Mouse (Mus musculus) mesoderm, embryonic 11.5 days (tissue): ENCODE measurements around the gene Loxl3.

Experiments
- DNase-seq: peaks from one replicate; pipeline ENCODE4 v3.0.0-alpha.2; 2012; ENCODE audit warnings: low read depth, low spot score

Loxl3 gene

GRCm38 (mm10) chr6:83086121-83087035 lies 52.4 kb downstream of the Loxl3 start, which contains the start of gene Lbx2:
Gene Lbx2 (plus strand): TSS chr6:83086367.
- no peak for DNase-seq

DNA sequence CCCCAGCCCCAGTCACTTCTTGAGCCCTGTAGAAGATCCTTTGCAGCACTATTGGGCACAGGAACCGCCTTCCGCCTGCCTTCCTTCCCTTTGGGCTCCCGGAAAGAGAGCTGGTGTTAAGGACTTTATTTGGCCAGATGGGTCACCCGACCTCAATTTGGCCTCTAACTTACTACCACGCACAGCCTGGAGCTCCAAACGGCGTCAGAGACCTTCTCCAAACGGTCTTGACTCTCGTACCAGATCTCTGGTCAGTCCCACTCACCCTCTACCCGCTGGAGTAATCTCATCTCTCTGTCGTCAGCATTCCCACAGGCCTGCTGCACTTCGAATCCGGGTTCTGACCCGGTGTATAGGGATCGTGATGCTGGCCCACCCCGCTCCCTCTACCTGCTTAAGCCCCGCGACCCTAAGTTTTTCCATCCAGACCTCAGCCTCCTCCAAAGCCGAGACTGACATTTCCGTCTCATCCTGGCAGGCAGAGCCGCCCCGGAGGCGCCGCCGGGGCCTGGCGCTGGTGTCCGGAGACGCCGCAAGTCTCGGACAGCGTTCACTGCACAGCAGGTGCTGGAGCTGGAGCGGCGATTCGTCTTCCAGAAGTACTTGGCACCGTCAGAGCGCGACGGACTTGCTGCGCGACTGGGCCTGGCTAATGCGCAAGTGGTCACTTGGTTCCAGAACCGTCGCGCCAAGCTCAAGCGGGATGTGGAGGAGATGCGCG lies 53.4 kb downstream of the Loxl3 start:
- DNase-seq = no peak

GRCm38 (mm10) chr6:83087926-83088260 lies 53.9 kb downstream of the Loxl3 start:
- DNase-seq = no peak

GRCm38 (mm10) chr6:83092416-83093127 lies 58.6 kb downstream of the Loxl3 start:
- DNase-seq = no peak

DNA sequence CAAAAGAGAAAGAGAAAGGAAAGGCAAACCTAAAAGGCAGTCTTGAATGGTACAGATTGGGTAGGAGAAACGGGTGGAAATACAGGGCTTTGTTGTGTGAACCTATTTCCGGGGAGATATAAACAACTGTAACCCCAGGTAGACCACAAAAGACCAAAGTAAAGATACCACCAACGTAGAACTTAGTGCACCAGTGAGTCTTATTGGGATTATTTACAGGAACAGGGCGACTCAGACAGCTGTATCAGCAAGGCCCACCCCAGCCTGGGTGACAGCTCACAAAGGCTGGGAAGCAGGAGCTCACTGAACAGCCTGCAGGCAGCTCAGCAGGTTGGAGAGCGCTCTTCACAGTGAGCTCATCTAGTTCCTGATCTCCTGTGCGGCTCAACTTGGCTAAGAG lies 62.0 kb downstream of the Loxl3 start:
- no peak for DNase-seq

- DNase-seq = no peak
These were observed 64.4 kb downstream of the Loxl3 start for GRCm38 (mm10) chr6:83098411-83098810.

GRCm38 (mm10) chr6:83101316-83101687 lies 67.3 kb downstream of the Loxl3 start, which contains the start of the genes Ccdc142 and Gm42688:
Gene Ccdc142 (plus strand): TSS chr6:83101601.
Gene Gm42688 (plus strand): TSS chr6:83101617.
- DNase-seq = peak; percentile 73

DNA sequence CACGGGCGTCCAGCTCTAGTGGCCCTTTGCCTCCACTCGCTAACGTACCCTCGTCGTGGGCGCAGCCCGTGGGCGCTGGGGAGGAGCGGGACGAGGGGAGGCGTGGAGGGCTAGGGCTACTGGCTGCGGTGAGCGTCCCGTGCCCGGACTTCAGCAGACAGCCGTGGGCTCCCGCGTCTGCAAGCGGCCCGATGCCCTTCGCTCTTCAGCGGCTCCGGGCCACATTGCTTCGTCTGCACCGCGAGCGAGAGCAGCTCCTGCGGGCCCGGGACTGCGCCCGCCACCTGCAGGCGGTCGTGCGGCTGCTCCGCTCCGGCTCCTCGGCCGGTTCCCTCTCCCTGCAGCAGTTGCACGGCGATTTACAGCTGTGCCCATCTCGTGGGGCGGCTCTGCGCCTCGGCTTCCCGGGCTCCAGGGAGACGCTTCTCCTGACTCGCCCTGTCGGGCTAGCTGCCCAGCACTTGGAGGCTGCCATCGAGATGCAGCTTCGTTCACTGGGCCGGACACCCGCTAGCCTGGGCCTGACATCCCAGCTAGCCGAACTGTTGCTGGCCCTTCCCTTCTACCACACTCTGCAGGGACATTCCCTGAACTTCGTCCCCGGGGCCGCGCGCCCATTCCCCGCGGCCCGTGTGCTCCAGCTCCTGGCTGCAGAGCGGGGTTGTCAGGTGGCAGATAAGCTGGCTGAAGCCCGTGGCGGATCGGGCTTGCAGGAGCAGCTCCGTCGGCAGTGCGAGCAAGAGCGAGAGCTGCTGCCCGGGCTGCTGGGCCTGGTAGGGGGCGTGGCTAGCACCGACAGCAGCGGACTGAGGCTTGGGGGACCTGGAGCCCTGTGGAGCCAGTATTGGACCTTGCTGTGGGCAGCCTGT lies 67.9 kb downstream of the Loxl3 start:
- DNase-seq = peak; percentile 72
